Mouse (Mus musculus) neural tube, embryonic 13.5 days (tissue): Measurements from ENCODE around the gene 4933415A04Rik. TPM values are rescaled to one million over a fixed set of nuclear protein-coding genes. Genes with fewer than 3 reads are reported as not detected.
A peak's percentile ranks its signal among the peaks of the same experiment; 100 is the strongest.

ENCODE experiments used
- ATAC-seq: fragments of 200-750 bp; cut with Nextera tagmentation; 2 replicates; pipeline ENCODE4 v1.8.0; 2017; ENCODE audit warnings: low read depth, mild to moderate bottlenecking, moderate TSS enrichment, moderate library complexity
- H3K27ac ChIP-seq: fragments of 300-500 bp; sonication (generic); replicated peaks from 2 replicates; pipeline ENCODE4 v1.5.1; 2015; ENCODE audit warnings: moderate library complexity, mild to moderate bottlenecking, inconsistent platforms
- H3K27me3 ChIP-seq: fragments of 300-500 bp; sonication (generic); 2 replicates; pipeline ENCODE4 v1.6.1; 2015; ENCODE audit warnings: mild to moderate bottlenecking, inconsistent platforms
- H3K36me3 ChIP-seq: fragments of 300-500 bp; sonication (generic); 2 replicates; pipeline ENCODE4 v1.6.1; 2015; ENCODE audit warnings: mild to moderate bottlenecking, inconsistent platforms
- H3K4me1 ChIP-seq: fragments of 300-500 bp; sonication (generic); replicated peaks from 2 replicates; pipeline ENCODE4 v1.6.1; 2015; ENCODE audit warnings: inconsistent platforms
- H3K4me2 ChIP-seq: fragments of 300-500 bp; sonication (generic); 2 replicates; pipeline ENCODE4 v1.6.1; 2015; ENCODE audit warnings: inconsistent platforms, mild to moderate bottlenecking, moderate library complexity
- H3K4me3 ChIP-seq: fragments of 300-500 bp; sonication (generic); 2 replicates; pipeline ENCODE4 v1.5.1; 2015; ENCODE audit warnings: mild to moderate bottlenecking, inconsistent platforms
- H3K9ac ChIP-seq: fragments of 300-500 bp; sonication (generic); 2 replicates; pipeline ENCODE4 v1.6.1; 2015; ENCODE audit warnings: moderate library complexity, mild to moderate bottlenecking, inconsistent platforms
- H3K9me3 ChIP-seq: fragments of 300-500 bp; sonication (generic); 2 replicates; pipeline ENCODE4 v1.6.1; 2016; ENCODE audit warnings: inconsistent platforms
- WGBS: fragments of 180-500 bp; shearing (Covaris S2); methylation state at CpG from one replicate; pipeline ENCODE4 v1.1.7; 2015; 5-methylcytosine and 5-hydroxymethylcytosine counted together
- polyA plus RNA-seq: library from polyadenylated mRNA; unstranded; fragments of >200 nt; fragmentation: Nextera tagmentation; extraction: Ambion mirVana; gene quantifications from 2 replicates; pipeline ENCODE4 v1.2.1, GENCODE M21; 2015

The 4933415A04Rik gene
- polyA plus RNA-seq, 1 experiment from 2014 or later: 7.1 TPM

GRCm38 (mm10) chr11:43552675-43553074, 34.2 kb upstream of the 4933415A04Rik start:
- Histone ChIP-seq H3K4me1 (peaks cover 24% of the 10 kb centered on the region), H3K27me3 (no peaks in the 10 kb centered on the region), H3K4me3 (no peak overlapping the region), H3K9ac (no peak overlapping the region), H3K36me3 (peaks cover 13% of the 10 kb centered on the region), H3K27ac (no peak overlapping the region), H3K4me2 (no peak overlapping the region), H3K9me3 (no peaks in the 10 kb centered on the region)
- ATAC-seq: no peak
- 80% methylated on average over 6 of the region's 6 CpGs for WGBS

DNA sequence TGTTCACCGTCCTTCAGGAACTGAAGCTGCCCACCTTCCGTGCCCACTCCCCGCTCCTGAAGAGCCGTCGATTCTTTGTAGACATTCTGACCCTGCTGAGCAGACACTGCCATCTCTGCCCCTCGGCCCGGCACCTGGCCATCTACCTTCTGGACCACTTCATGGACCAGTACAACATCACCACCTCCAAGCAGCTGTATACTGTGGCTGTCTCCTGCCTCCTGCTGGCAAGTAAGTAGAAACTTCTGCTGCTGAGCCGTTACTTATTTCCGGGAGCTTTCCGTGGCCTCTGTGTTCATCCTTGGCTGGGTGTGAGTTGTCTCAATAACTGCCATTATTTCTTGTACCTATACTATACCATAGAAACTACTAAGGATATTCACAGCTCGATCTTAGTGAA, 30.3 kb upstream of the 4933415A04Rik start:
- Histone ChIP-seq H3K9me3 (no peaks in the 10 kb centered on the region), H3K4me1 (peaks cover 8% of the 10 kb centered on the region), H3K4me3 (no peak overlapping the region), H3K9ac (no peak overlapping the region), H3K27me3 (no peaks in the 10 kb centered on the region), H3K27ac (no peak overlapping the region), H3K4me2 (no peak overlapping the region), H3K36me3 (peaks cover 27% of the 10 kb centered on the region)
- ATAC-seq: no peak
- 89% methylated on average over 11 of the region's 11 CpGs for WGBS

DNA sequence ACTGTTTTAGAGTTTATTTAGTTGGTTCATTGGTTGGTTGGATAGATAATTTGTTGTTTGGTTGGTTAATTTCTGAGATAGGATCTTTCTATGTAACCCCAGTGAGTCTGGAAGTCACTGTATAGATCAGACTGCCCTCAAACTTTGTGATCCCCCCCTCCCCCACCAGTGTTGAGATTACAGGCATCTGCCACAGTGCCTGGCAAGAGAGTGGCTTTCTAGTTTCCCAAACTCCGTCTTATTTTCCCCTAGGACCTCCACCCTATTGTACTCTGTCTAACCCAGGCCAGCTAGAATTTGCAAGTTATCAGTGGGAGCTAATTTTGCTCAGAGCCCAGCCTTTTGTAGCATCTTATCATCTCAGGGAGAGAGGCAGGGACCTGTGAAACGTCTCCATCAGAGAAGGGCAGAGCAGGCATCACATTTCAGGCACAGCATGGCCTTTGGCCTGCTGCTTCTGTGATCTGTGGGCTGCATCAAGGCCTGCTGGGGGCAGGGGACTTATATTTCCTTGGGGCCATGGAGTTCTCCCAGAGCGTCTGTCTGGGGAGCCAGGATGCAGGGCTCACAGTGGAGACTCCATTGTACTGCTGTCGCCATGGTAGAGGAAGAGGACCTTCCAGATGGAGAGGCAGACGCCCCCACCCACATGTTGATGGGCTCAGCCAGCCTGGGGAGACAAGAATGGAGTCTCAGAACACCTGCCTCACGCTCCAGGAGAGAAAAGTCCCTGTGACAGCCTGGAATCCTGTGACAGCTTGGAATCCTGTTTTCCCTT, 27.1 kb upstream of the 4933415A04Rik start:
- Histone ChIP-seq H3K4me2 (no peak overlapping the region), H3K4me3 (no peak overlapping the region), H3K9ac (no peak overlapping the region), H3K27me3 (no peaks in the 10 kb centered on the region), H3K36me3 (peaks cover 27% of the 10 kb centered on the region), H3K9me3 (no peaks in the 10 kb centered on the region), H3K4me1 (peaks cover 18% of the 10 kb centered on the region), H3K27ac (peak overlapping the region; percentile 74)
- WGBS: 18% methylated on average over 5 of the region's 6 CpGs
- ATAC-seq: 0 out of 2 replicates have a peak, but pooled peaks have one; percentile 26

DNA sequence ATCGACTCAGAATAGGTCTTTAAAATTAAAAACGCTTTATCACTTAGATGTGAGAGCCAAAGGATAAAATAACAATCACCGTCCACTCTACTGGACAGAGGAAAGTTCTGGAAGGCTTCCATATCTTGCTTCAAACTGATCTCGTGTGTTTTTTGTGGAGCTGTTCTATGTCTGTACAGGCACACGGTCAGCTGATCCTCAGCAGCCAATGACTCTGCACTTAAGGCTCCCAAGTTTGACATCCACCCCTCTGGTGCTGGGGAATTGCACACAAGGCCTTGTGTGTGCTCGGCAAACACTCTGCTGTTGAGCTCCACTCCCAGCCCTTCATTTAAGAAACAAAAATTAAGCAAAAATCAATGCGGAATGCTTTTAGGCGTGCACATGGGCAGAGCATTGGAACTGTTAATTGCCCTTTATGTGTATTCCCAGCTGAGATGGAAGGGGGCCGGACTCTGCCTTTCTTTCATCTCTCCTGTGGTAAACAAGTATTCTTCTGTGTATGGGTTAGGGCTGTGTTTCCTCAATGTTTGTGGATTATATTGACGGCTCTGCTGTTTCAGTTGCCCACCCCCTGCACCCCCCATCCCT, 23.1 kb upstream of the 4933415A04Rik start:
- peak; percentile 48; the same call in 1 of the 2 replicates for ATAC-seq
- WGBS: 67% methylated on average over 10 of the region's 10 CpGs
- Histone ChIP-seq H3K27me3 (no peaks in the 10 kb centered on the region), H3K9me3 (no peaks in the 10 kb centered on the region), H3K4me1 (peaks cover 43% of the 10 kb centered on the region), H3K27ac (peak overlapping the region; percentile 73), H3K9ac (no peak overlapping the region), H3K4me3 (no peak overlapping the region), H3K36me3 (peaks cover 3% of the 10 kb centered on the region), H3K4me2 (no peak overlapping the region)

DNA sequence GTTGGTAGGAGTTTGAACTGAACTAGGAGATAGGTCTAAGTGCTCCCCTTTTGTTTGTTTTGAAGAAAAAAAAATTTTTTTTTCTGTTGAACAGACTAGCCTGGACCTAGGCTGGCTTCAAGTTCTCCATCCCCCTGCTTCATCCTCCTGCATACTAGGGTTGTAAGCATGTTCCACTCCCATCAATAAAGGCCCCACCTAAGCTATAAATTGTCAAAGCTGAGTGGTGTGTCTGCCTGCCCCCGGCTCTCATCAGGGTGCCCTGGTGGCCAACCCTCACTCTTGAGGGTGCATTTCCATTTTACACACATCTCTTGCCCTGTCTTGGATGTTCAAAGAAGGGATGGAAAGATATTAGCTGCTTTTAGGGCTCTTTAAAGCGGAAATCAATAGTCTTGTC, 21.4 kb upstream of the 4933415A04Rik start:
- ATAC-seq: no peak
- H3K4me1 ChIP-seq: peaks cover 50% of the 10 kb centered on the region
- peak overlapping the region; percentile 18; the same call in 1 of the 2 replicates for H3K27ac ChIP-seq
- H3K9me3 ChIP-seq: no peaks in the 10 kb centered on the region
- no peaks in the 10 kb centered on the region for H3K27me3 ChIP-seq
- H3K9ac ChIP-seq: 0 out of 2 replicates have a peak overlapping the region, but pooled peaks have one; percentile 26
- H3K4me2 ChIP-seq: no peak overlapping the region
- no peak overlapping the region for H3K4me3 ChIP-seq
- H3K36me3 ChIP-seq: no peaks in the 10 kb centered on the region
- WGBS: 32% methylated on average over 2 of the region's 2 CpGs

DNA sequence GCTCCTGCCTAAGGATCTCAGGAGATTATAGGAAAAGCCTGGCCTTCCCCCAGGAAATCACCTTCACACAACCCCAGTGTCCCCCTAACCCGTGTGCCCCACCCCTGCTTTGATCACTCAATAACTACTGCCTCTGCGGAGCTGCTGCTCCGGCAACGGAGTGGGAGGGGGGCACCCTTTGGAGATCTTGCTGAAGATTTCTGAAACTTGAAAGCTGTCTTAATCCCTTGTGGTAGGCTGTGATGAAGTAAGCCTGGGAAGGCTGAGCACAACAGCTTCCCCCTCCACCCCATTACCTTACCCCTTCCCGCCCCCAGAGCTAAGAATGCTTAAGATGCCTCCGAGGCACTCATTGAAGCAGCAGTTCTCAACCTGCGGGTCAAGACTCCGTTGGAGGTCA, 21.0 kb upstream of the 4933415A04Rik start:
- Histone ChIP-seq H3K4me2 (no peak overlapping the region), H3K4me1 (peaks cover 53% of the 10 kb centered on the region), H3K4me3 (no peak overlapping the region), H3K36me3 (no peaks in the 10 kb centered on the region), H3K9ac (0 out of 2 replicates have a peak overlapping the region, but pooled peaks have one; percentile 26), H3K27me3 (no peaks in the 10 kb centered on the region), H3K27ac (peak overlapping the region; percentile 18), H3K9me3 (no peaks in the 10 kb centered on the region)
- 18% methylated on average over 8 of the region's 8 CpGs for WGBS
- ATAC-seq: no peak

DNA sequence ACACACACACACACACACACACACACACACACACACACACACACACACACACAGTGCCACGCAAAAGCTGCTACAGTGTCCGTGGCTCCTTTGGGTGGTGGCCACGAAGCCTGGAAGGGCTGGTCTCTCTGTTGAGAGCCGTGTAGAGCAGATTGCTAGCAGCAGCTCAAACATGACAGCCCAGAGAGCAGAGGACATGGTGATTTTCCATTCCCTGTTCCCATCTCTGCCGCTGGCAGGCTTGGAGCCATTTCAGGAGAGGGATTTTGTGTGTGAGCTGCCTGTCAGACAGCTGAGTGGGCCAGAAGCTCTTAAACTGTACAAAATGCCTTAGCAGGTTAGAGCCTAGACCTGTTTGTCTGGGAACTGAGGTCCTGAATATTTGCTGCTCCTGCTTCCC, 20.1 kb upstream of the 4933415A04Rik start:
- Histone ChIP-seq H3K27ac (peak overlapping the region; percentile 67), H3K4me3 (no peak overlapping the region), H3K4me2 (no peak overlapping the region), H3K9ac (no peak overlapping the region), H3K9me3 (no peaks in the 10 kb centered on the region), H3K27me3 (no peaks in the 10 kb centered on the region), H3K36me3 (no peaks in the 10 kb centered on the region), H3K4me1 (peaks cover 58% of the 10 kb centered on the region)
- ATAC-seq: no peak
- WGBS: 80% methylated on average over 5 of the region's 5 CpGs

DNA sequence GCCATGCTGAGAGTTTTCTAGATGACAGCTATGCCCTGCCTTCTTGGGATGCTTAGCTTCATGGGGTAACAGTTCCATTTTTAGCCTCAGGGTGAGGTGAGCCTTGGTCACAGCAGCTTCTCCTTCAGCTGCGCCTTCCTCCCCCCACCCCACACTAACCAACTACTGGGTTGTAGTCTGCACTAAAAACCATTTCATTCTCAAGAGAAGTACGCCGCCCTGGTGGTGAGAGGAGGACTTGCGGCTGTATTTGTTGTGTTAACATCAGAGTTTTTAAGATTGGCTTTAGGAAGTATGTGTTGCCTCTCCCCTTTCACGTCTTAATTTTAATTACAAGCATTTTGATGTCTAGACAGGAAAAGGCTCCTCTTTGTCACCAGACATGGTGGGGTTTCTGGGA, 18.6 kb upstream of the 4933415A04Rik start:
- no peak overlapping the region for H3K9ac ChIP-seq
- H3K27me3 ChIP-seq: no peaks in the 10 kb centered on the region
- H3K9me3 ChIP-seq: no peaks in the 10 kb centered on the region
- no peak for ATAC-seq
- no peaks in the 10 kb centered on the region for H3K36me3 ChIP-seq
- H3K27ac ChIP-seq: no peak overlapping the region
- no peak overlapping the region for H3K4me2 ChIP-seq
- no peak overlapping the region for H3K4me3 ChIP-seq
- H3K4me1 ChIP-seq: peaks cover 58% of the 10 kb centered on the region
- 73% methylated on average over 5 of the region's 5 CpGs for WGBS

- Histone ChIP-seq H3K4me2 (no peak overlapping the region), H3K27ac (peak overlapping the region; percentile 73), H3K9ac (no peak overlapping the region), H3K9me3 (no peaks in the 10 kb centered on the region), H3K4me1 (peaks cover 53% of the 10 kb centered on the region), H3K36me3 (no peaks in the 10 kb centered on the region), H3K4me3 (no peak overlapping the region), H3K27me3 (no peaks in the 10 kb centered on the region)
- WGBS: 84% methylated on average over 5 of the region's 5 CpGs
- ATAC-seq: no peak
These were observed 17.7 kb upstream of the 4933415A04Rik start for GRCm38 (mm10) chr11:43569188-43569587.

- WGBS: 70% methylated on average over 11 of the region's 11 CpGs
- Histone ChIP-seq H3K27me3 (no peaks in the 10 kb centered on the region), H3K4me1 (peaks cover 49% of the 10 kb centered on the region), H3K9ac (no peak overlapping the region), H3K36me3 (no peaks in the 10 kb centered on the region), H3K4me2 (no peak overlapping the region), H3K4me3 (no peak overlapping the region), H3K9me3 (no peaks in the 10 kb centered on the region), H3K27ac (peak overlapping the region; percentile 73)
- peak; percentile 41; the same call in 1 of the 2 replicates for ATAC-seq
These were observed 17.2 kb upstream of the 4933415A04Rik start for GRCm38 (mm10) chr11:43569595-43569994.

- H3K4me3 ChIP-seq: no peak overlapping the region
- H3K4me1 ChIP-seq: peaks cover 36% of the 10 kb centered on the region
- peak overlapping the region; percentile 56 for H3K9ac ChIP-seq
- H3K4me2 ChIP-seq: peak overlapping the region; percentile 24; the same call in 1 of the 2 replicates
- H3K27ac ChIP-seq: peak overlapping the region; percentile 90
- H3K9me3 ChIP-seq: no peaks in the 10 kb centered on the region
- H3K27me3 ChIP-seq: no peaks in the 10 kb centered on the region
- peaks cover 10% of the 10 kb centered on the region for H3K36me3 ChIP-seq
- no peak for ATAC-seq
- WGBS: 21% methylated on average over 3 of the region's 3 CpGs
These were observed 11.8 kb upstream of the 4933415A04Rik start for GRCm38 (mm10) chr11:43575061-43575375.

GRCm38 (mm10) chr11:43575376-43576151, 11.3 kb upstream of the 4933415A04Rik start:
- Histone ChIP-seq H3K27me3 (no peaks in the 10 kb centered on the region), H3K9ac (peak overlapping the region; percentile 56), H3K4me1 (peaks cover 31% of the 10 kb centered on the region), H3K36me3 (peaks cover 14% of the 10 kb centered on the region), H3K9me3 (no peaks in the 10 kb centered on the region), H3K27ac (peak overlapping the region; percentile 90), H3K4me3 (no peak overlapping the region), H3K4me2 (peak overlapping the region; percentile 24)
- ATAC-seq: peak; percentile 75
- 9% methylated on average over 9 of the region's 9 CpGs for WGBS
